ENCODE assay signal across 8 mouse cellular contexts in genomic region chr12:82265335-82266274, GRCm38 (mm10).
DNase-seq lines count a peak whose midpoint lies in the region; ATAC-seq and TF ChIP-seq lines count a peak whose summit lies in the region.

No protein-coding gene starts in this region.

- no peaks in the 10 kb centered on the region for H3K4me1 ChIP-seq in lung, postnatal 0 days (ENCODE audit: insufficient read depth, low read depth, low read length)
- no peaks in the 10 kb centered on the region for H3K4me1 ChIP-seq in midbrain, embryonic 15.5 days

- H3K36me3 ChIP-seq in lung, postnatal 0 days (ENCODE audit: insufficient read depth, low read length) = no peaks in the 10 kb centered on the region
- H3K36me3 ChIP-seq in midbrain, embryonic 15.5 days (replicated peaks) = no peaks in the 10 kb centered on the region

- no peak for TF ChIP-seq EP300 in lung, postnatal 0 days (IDR thresholded peaks at IDR 0.05)

- H3K4me3 ChIP-seq in lung, postnatal 0 days (ENCODE audit: low read depth, low read length) = no peak overlapping the region
- no peak overlapping the region for H3K4me3 ChIP-seq in midbrain, embryonic 15.5 days

- H3K27ac ChIP-seq in lung, postnatal 0 days (ENCODE audit: low read length) = no peak overlapping the region
- H3K27ac ChIP-seq in midbrain, embryonic 15.5 days = no peak overlapping the region

- H3K27me3 ChIP-seq in lung, postnatal 0 days (replicated peaks; ENCODE audit: insufficient read depth, low read length) = no peaks in the 10 kb centered on the region
- H3K27me3 ChIP-seq in midbrain, embryonic 15.5 days (replicated peaks) = no peaks in the 10 kb centered on the region

- peak; percentile 45 for DNase-seq in adrenal gland, adult 2 months
- no peak for DNase-seq in adrenal gland, adult 18-20 months (ENCODE audit: low spot score in 2 of 2)
- peak; percentile 69 for DNase-seq in right cerebral cortex, adult 18-20 months
- DNase-seq in right cerebral cortex, postnatal 4 days = no peak
- DNase-seq in lung, postnatal 0 days (ENCODE audit: low spot score) = peak; percentile 60
- DNase-seq in testis, postnatal 14 days (ENCODE audit: low spot score) = peak; percentile 15
- DNase-seq in T-cell, adult 2 months (ENCODE audit: low spot score) = no peak

- no peak for TF ChIP-seq CTCF in lung, postnatal 0 days (IDR thresholded peaks at IDR 0.05)

- H3K4me2 ChIP-seq in lung, postnatal 0 days (replicated peaks; ENCODE audit: low read depth, low read length) = no peak overlapping the region
- H3K4me2 ChIP-seq in midbrain, embryonic 15.5 days = no peak overlapping the region

- H3K9me3 ChIP-seq in lung, postnatal 0 days (ENCODE audit: low read length) = no peaks in the 10 kb centered on the region
- no peaks in the 10 kb centered on the region for H3K9me3 ChIP-seq in midbrain, embryonic 15.5 days

- no peak for ATAC-seq in lung, postnatal 0 days
- no peak for ATAC-seq in midbrain, embryonic 15.5 days (replicated peaks)

- 73% methylated on average over 9 of the region's 9 CpGs for WGBS in lung, postnatal 0 days
- 94% methylated on average over 9 of the region's 9 CpGs for WGBS in midbrain, embryonic 15.5 days

- H3K9ac ChIP-seq in lung, postnatal 0 days (replicated peaks; ENCODE audit: low read depth) = no peak overlapping the region
- no peak overlapping the region for H3K9ac ChIP-seq in midbrain, embryonic 15.5 days

Comparison
In these comparisons a context has a peak if more than half of its experiments do, and no peak if none do; other contexts are left out.
1. DNase-seq: peak in adrenal gland, adult 2 months (single experiment), right cerebral cortex, adult 18-20 months (single experiment), lung, postnatal 0 days (single experiment) and testis, postnatal 14 days (single experiment); none in adrenal gland, adult 18-20 months (0 of 2), right cerebral cortex, postnatal 4 days (single experiment) and T-cell, adult 2 months (single experiment).